Mouse (Mus musculus) erythroblast, embryonic 14.5 days (primary cell): ENCODE measurements around the gene Fam20b.

Source experiments
- GATA1 ChIP-seq: IDR thresholded peaks from 2 replicates; pipeline ENCODE4 v1.6.1; 2012; ENCODE audit warnings: low read length, inconsistent platforms, mixed read lengths
- TAL1 ChIP-seq: IDR thresholded peaks from 3 replicates; pipeline ENCODE4 v1.6.1; 2012; ENCODE audit warnings: low read length, inconsistent platforms, mixed read lengths

DNA sequence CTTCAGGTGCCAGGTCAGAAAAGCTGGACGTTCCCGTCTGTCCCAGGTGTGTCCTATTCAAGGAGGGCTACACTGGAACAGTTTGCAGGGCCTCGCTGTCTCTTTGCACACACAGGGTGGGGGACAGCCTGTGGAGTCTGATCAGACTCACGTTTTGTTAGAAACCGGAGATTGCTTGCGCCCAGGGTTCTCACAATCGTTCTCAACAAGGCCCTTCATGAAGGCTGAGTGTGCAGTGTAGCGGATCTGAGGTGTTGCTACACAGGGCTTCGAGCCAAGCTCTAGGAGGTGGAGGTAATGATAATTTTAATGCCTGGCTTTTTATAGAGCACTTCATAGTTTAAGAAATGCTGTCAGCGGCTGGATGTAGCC, 42.5 kb upstream of the Fam20b start:
- TF ChIP-seq GATA1 (no peak), TAL1 (no peak)
